Mouse (Mus musculus) left cerebral cortex, postnatal 36 days (tissue): ENCODE results near the gene Tcea3. TPM values are rescaled to one million over a fixed set of nuclear protein-coding genes. Genes with fewer than 3 reads are reported as not detected.

Experiments
- DNase-seq, 2 experiments: peaks; one replicate each; pipeline ENCODE4 v3.0.0; 2021 to 2022; ENCODE audit warnings: low spot score in 2 of 2, mixed read lengths in 1 of 2
- intact Hi-C: fragments of 180-260 bp; cut with DNase I; formaldehyde crosslinking; loops from one replicate; pipeline ENCODE4 v1.15.1; 2025
- total RNA-seq, 2 experiments: library from RNA; stranded (reverse); gene quantifications; 2 replicates each; pipeline ENCODE4 v1.2.3; 2021

Gene Tcea3
- total RNA-seq, 2 experiments from 2014 or later, result 0.63 to 0.74 TPM

DNA sequence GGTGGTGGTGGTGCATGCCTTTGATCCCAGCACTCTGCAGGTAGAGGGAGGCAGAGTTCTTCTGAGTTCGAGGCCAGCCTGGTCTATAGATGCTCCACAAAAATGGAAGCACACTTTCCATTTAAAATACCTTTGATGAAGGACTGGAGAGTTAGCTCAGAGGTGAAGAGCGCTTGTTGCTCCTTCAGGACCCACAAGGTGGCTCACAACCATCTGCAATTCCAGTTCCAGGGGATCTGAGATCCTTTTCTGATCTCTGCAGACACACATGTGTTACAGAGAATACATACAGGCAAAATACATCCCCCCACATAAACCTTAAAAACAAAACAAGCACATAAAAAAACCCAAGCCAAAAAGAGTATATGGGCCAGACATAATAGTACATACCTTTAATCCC, 60.8 kb downstream of the Tcea3 start:
- intact Hi-C loops, result no loop called here
- no peak for DNase-seq

DNA sequence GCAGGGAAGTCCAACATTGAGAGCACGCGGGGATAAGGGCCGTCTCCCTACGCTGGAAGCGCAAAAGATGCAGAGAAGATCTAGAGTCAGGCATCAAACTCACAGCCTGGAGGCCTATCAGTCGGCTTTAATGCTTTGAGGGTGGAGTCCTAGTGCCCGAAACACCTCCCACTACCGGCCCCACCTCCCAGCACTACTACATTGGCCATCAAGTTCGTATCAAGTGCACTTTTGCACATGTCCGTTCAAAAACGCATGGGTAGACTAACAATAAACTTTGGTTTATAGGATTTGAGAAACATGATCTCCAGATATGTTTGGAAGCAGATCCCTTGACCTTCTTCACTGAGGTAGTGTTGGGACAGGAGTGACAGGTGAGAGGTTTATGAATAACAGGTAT, 62.3 kb downstream of the Tcea3 start:
- intact Hi-C loops, result loop anchor here (1.0 kb wide), 1 partner anchor 24 kb away; no protein-coding TSS in a partner anchor
- no peak for DNase-seq

GRCm38 (mm10) chr4:136310229-136311041, 62.9 kb downstream of the Tcea3 start, which contains the start of gene Hnrnpr:
TSS of gene Hnrnpr (plus strand) at chr4:136310942.
- intact Hi-C loops, result loop anchor here (1.0 kb wide), 1 partner anchor 25 kb away; no protein-coding TSS in a partner anchor
- peak; percentile 98 to 99 for DNase-seq

DNA sequence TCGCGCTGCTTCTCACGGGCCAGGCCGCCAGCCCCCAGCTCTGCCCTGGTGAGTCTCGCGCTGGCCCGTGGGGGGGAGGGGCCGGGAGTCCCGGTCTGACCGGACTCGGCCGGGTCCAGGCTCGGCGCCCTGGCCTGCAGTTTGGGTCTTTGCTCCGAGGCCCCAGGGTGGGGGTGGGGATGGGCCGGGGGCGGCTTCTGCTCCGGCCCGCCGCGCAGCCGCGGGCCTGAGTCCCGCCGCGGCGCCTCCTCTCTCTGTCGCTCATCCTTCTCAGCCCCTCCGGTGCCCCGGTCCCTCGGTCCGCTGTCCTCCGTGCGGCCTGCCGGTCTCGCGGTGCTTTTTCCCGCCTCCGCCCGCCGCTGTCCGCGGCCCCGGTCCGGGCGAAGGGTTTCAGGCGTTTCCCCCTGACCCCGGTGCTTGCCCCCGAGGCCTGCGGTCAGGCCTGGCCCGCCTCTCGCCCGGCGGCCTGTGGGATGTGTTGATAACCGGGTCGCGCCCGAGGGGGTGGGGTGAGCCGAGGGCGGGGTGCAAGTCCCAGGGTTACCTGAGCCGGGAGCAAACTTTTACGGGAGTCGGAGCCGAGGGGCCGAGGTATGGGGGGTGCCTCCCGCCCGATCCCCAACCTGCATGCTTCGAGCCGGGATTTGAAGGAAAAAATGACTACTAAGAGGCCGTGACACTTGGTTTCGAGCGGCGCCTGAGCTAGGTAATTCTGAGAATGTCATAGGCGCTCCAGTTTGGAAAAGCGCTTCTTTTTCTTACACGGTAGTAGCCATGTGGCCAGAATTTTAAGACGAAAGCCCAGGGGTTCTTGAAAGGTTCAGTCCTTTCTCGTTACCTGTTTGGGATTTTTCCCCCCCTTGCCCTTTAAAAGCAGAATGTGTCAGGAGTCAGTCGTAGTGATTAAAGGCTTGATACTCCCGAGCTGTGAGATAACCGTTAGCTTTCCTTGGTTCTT, 63.8 kb downstream of the Tcea3 start:
- intact Hi-C loops, result no loop called here
- peak in 1 of 2 experiments; percentile 32 for DNase-seq

GRCm38 (mm10) chr4:136312616-136313015, 65.1 kb downstream of the Tcea3 start:
- intact Hi-C loops, result no loop called here
- DNase-seq, result no peak

- intact Hi-C loops, result no loop called here
Measured at GRCm38 (mm10) chr4:136317667-136318066, 70.1 kb downstream of the Tcea3 start.

GRCm38 (mm10) chr4:136320016-136320415, 72.5 kb downstream of the Tcea3 start:
- intact Hi-C loops, result loop anchor here (5.0 kb wide), 1 partner anchor 58 kb away; no protein-coding TSS in a partner anchor
- DNase-seq, result no peak

More at GRCm38 (mm10) chr4:136317667-136318066, 70.1 kb downstream of the Tcea3 start:
- DNase-seq, result no peak

- no peak for DNase-seq
- intact Hi-C loops, result loop anchor here (5.0 kb wide), 1 partner anchor 62 kb away; no protein-coding TSS in a partner anchor
Measured at GRCm38 (mm10) chr4:136324226-136324625, 76.7 kb downstream of the Tcea3 start.

Other genes starting within 250 kb of the Tcea3 start
- gene Eloa, start 226.0 kb upstream of the Tcea3 start, total RNA-seq, result 10 to 100 TPM; 27.7 to 29.4 TPM
- gene Rpl11, start 194.3 kb upstream of the Tcea3 start, total RNA-seq, result 100 to 1,000 TPM; 248 to 256 TPM
- gene Id3, start 104.2 kb upstream of the Tcea3 start, total RNA-seq, result 10 to 100 TPM; 35.3 to 40.7 TPM
- gene E2f2, start 75.3 kb upstream of the Tcea3 start, total RNA-seq, result under 1 TPM; 0.61 to 0.72 TPM
- 1 to 10 TPM; 2.2 to 2.5 TPM for gene Asap3, start 41.4 kb upstream of the Tcea3 start, total RNA-seq
- gene Zfp46, start 37.0 kb downstream of the Tcea3 start, total RNA-seq, result 10 to 100 TPM; 61.7 to 63.2 TPM
- gene Hnrnpr, start 63.2 kb downstream of the Tcea3 start, total RNA-seq, result 10 to 100 TPM; 80.1 to 83.0 TPM
- 1 to 10 TPM; 1.9 to 7.2 TPM for gene Htr1d, start 175.8 kb downstream of the Tcea3 start, total RNA-seq
- gene 6030445D17Rik, start 214.5 kb downstream of the Tcea3 start, total RNA-seq, result under 1 TPM; 0.25 to 0.68 TPM
- gene Luzp1, start 222.0 kb downstream of the Tcea3 start, total RNA-seq, result 10 to 100 TPM; 74.6 to 75.0 TPM